Mouse (Mus musculus) kidney, adult 11 months (tissue): ENCODE measurements around the gene Gm49336.

ENCODE experiments used
- DNase-seq: peaks from one replicate; pipeline ENCODE4 v3.0.0; 2022

The Gm49336 gene

GRCm38 (mm10) chr14:60219886-60220285 lies 31.4 kb downstream of the Gm49336 start:
- no peak for DNase-seq

DNA sequence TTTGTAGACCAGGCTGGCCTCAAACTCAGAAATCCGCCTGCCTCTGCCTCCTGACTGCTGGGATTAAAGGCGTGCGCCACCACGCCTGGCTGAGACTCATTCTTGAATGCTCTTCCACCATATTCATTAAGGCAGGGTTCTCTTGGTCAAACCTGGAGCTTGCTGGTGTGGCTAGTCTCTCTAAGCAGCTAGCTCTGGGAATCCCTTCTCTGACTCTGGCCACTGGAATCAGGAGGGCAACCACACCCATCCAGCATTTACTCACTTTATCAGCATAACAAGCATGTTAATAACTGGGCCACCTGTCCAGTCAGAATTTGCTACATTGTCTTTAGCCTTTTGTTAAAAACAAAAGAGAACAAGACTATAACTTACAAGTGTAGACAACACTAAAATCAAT lies 33.7 kb downstream of the Gm49336 start:
- no peak for DNase-seq

- DNase-seq, result no peak
Measured at GRCm38 (mm10) chr14:60216125-60216524, 35.2 kb downstream of the Gm49336 start.

GRCm38 (mm10) chr14:60215000-60215399 lies 36.3 kb downstream of the Gm49336 start:
- DNase-seq, result no peak

DNA sequence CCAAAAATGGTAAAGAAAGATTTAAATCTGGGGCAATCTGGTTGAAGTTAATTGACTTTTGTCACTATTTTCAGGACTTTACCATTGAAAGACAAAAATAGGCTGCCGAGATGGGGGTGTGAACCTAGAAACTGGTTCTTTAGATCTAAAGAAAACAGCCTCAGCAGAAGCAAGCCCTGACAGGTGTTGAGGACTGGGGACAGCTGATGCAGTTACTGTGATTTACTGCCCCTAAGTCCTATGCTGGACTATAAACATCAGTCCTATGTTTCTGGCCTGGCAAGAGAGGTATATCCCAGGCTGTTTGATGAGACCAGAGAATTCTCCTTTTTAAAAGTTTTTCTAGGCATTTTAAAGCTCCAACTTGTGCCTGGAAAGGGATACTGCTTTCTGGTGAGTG lies 37.3 kb downstream of the Gm49336 start:
- no peak for DNase-seq

- no peak for DNase-seq
Measured at GRCm38 (mm10) chr14:60209166-60209565, 42.1 kb downstream of the Gm49336 start.

GRCm38 (mm10) chr14:60204993-60205392 lies 46.3 kb downstream of the Gm49336 start:
- DNase-seq, result no peak

DNA sequence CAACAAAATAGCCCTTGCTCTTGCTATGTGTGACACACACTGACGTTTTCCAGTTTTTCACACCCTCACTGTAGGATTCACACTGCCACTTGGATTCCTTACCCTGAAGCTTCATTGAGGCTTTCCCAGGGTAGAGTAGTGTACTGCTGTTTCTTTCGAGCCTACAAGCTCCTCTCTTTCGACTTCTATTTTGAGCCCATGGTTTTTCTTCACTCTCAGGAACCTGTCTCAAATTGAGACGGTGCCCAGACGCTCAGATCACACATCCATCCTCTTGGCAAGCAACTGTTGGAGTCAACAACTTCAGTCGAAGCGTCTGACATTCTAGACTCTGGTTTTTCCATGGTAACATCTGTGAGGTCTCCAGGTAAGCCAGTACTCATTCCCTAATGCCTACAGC lies 54.4 kb downstream of the Gm49336 start, which contains the start of gene Atp8a2:
Gene Atp8a2, minus strand, starts transcription at position 296 of the 400 bp plus-strand sequence.
- no peak for DNase-seq

DNA sequence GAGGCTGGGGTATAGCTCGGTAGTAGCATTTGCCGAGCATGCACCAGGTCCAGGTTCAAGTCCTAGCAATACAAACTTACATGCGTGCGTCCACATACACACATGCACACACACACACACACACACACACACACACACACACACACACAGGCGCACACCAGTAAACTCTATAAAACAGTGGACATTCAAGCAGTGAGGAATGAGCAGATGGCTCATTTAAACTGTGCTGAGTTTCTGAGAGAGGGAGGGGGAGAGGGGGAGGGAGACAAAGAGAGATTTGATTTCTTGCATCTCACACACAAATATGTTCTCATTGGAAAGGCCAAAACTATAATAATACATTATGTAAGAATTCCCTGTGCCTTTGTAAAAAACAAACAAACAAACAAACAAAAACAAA lies 55.3 kb downstream of the Gm49336 start:
- DNase-seq, result no peak

DNA sequence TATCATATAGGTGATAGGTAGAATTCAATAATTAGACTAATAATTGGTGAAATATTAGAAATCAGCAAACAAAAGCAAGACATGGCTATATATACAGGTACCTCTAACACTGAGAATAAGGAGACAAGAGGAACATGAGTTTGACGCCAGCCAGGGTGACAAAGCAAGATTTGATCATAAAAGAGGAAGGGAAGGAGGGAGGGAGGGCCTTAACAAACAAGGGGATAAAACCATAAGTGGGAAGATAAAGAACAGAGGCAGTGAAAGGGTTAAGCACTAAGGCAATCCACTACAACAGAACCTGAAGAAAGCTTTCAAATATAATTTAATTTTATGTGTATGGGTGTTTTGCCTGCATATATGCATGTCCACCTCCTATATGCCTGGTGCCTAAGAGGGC lies 56.7 kb downstream of the Gm49336 start:
- DNase-seq, result no peak

DNA sequence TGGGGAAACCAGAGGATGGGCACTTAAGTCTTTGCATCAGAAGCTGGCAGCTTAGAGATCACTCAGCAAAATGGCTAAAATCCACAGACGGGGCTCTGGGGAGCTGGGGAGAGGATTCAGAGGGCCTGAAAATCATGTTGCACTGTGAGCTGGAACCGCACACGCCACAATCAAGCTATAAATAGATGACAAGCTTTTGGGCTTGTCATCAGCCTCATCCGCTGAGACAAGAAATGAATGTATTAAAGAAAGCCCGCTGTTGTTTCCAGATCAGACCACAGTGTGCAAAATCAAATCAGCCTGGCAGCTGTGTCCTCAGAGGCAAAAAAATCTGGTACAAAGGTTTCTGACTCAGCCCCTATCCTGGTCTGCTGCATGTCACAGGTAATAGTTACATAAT lies 61.5 kb downstream of the Gm49336 start:
- DNase-seq, result no peak

DNA sequence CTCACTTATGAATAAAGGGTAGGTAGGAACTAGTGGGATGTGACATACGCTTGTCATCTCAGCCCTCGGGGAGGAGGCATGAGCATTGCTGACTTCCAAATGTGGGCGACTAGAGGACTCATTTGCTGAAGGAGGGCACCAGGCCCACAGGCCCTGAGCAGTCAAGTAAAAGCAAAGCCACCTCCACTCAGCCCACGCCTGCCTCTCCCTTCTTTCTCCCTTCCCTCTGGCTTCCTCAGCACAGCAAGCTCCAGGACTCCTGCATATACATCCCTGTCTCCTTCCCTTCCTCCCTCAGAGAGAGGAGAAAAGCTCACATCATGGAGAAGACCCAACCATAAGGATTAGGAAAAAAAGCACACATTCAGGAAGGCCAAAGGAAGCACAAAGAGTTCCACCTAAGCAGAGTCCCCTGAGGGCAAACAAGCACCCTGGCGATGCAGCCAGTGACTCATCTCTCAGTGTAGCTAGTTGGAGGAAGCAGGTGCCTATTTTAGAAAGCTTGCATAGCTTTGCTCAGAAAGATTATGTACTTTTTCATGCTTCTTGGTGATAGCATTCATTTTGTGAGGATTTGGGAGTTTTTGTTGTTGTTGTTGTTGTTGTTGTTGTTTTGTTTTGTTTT lies 63.0 kb downstream of the Gm49336 start:
- DNase-seq, result no peak

- no peak for DNase-seq
Measured at GRCm38 (mm10) chr14:60181306-60181705, 70.0 kb downstream of the Gm49336 start.

DNA sequence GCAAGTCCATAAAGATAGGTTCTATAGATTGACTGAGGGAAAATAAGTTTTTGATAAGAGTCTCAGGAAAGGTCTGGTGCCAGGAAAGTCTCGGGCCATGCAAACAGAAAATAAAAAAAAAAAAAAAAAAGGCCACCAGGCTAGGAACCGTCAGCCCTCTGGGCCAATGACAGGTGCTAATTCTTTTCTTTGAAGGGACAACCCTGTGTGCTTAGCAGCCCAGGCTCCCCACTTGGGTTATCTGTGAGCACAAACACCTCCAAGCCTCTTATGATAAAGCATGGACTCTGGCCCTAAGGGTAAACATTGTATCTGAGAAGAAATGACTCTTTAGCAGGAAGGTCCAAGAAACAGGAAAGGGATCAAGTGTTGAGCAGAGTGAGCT lies 72.7 kb downstream of the Gm49336 start:
- no peak for DNase-seq

DNA sequence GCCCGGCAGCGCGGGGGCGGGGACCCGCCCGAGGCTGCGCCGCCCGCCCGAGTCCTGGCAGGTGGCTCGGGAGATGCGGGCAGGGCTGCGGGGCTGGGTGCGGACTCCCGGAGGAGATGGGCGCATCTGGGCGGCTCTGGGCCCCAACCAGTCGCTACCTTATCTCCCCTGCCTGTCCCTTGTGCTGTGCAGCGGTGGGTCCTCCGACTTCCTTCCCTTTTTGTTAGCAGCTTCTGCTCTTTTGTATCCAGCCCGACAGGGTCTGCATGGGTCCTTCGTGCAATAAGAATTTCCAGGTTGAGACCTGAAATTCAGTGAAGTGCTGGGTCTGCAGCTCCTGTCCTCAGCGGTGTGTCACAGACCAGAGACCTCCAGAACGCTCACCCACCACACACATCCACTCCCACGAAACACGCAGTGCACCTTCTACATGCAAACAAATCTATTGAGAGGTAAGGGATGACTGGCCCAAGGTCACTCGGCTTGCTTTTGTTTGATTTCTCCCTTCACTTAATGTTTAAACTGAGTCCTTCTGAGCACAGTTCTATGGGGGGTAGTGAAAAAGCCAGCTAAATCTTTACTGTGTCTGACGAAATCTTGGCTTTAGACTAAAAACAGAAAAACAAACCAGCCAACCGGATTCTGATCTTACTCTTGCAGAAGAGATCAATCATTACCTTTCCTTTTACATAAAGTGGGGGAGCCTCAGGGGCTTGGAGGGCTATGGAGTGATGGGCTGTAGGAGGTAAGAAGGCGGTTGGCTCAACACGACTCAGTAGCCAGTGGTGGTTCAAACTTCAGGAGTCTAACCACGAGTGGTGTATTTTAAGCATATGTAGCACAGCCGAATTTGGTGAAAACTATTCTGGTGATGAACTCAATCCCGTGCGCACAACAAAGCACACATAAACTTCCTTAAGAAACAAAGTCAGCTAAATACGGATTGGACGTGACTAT lies 73.4 kb downstream of the Gm49336 start:
- DNase-seq, result no peak

DNA sequence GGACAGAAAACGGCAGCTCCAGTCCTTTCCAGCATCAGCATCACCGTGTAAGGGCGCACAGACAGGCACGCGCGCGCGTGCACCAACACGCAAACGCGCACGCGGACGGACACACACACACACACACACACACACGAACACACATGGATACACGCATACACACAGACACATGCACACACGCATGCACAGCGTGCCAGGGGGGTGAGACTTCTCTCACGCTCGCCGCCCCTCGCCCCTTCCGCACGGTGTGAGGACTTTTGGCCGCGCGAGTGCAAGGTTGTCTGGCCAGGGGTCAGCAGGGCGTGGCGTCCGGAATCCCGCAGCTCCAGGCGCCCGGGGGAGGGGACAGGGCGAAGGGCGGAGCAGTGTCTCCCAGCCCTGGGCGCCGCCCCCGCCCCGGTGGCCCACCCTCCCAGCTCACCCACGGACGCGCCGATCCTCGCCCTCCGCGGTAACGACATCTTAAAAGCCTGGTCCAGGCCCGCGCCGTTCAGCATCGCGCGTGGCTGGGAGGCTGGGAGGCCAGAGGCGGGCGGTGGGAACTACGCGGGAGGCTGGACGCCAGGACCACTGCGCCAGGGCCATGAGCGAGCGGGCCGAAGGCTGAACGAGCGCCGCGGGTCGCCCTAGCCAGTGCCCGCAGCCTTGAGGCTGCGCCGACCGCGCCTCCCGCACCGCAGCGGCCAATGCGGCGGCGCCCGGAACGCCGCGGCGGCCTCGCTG lies 74.3 kb downstream of the Gm49336 start:
- DNase-seq, result peak; percentile 14

DNA sequence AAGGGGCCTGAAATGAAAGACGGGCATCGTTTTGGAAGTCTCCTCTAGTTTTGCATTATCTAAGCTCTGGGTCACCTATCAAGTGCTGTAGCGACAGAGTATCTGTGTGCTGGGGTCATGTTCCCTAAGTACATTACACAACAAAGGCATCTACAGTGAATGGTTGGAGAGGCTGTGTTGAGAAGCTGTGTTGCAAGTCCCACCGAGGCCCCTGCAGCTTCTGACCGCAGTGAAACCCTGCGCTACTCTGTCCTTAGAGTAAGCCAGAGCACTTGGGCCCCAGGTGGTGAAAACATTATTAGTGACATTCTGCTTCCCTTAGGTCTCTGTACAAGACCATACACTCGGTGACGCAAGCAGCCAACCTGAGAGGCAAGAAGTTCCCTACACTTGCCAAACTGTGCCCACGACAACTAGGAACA lies 74.8 kb downstream of the Gm49336 start:
- no peak for DNase-seq

DNA sequence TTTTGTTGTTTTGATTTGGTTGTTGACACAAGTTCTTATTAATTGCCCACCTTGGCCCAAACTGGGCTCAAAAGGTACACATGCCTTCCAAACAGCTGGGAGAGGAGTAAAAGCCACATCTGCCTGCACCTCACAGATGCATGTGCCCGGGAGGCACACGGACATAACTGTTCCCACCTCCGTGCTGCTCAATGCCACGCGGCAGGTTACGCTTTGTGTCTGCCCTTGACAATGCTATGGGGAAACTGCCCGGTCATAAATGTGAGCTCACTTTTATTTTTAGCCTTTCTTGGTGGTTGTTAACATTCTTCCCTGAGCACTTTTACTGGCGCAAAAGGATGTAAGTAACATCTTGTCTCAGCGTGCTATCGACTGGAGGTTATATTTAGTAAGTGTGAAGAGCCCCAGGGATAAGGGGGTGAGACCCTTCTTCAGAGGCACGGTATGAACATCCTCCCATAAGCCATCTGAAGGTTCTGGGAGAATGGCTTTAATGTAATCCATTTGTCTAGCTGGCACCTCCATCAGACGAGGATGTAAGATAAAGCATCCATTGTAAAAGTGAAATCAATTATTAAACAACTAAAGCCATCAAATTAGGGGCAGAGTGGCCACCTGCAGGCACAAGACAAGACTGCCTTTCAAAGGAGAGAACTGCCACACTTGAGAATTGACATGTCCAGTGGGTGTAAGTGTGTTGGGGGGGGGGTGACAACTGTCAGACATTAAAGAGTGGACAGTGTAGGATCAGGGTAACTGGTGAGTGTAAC lies 78.8 kb downstream of the Gm49336 start:
- no peak for DNase-seq

DNA sequence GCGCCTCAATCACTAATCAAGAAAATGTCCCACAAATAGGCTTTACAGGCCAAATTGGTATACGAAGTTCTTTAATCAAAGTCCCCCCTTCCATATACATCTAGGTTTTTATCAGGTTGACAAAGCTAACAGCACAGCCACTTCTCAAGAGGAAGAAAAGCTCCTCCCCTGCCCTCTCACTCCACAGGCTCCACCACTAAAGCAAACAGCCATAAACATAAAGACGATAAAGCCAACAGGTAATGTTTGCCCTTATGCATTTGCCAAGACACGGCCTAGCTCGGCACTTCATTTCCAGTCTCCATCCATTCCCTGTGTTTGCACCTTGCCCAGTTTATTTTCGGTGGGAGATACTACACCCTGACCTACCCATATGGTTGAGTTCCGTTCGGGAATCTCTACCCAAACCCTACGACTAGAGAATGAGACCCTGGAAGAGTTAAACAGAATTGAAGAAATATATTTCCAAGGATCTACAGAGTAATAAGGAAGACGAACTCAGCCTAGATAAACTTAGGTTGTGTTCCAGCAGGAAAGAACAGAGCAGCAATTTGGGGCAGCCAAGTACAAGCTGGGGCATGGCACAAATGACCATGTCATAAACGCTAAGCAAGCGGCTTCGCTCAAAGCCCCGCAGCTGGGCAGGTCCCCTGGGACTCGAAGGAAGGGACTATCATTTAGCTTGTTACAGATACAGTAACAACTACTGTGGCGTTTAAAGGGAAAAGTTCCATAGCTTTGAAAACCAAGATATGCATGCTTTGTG lies 80.3 kb downstream of the Gm49336 start:
- DNase-seq, result no peak

- no peak for DNase-seq
Measured at GRCm38 (mm10) chr14:60163367-60163766, 87.9 kb downstream of the Gm49336 start.
